Mouse (Mus musculus) liver, embryonic 11.5 days (tissue): ENCODE data around the gene Stat4. TPM values are rescaled to one million over a fixed set of nuclear protein-coding genes. Genes with fewer than 3 reads are reported as not detected.

Experiments used
- ATAC-seq: fragments of 200-750 bp; cut with Nextera tagmentation; replicated peaks from 2 replicates; pipeline ENCODE4 v1.8.0; 2017; ENCODE audit warnings: moderate number of reproducible peaks, mild to moderate bottlenecking, moderate TSS enrichment, moderate library complexity; ENCODE audit not compliant: low FRiP score
- DNase-seq: peaks from one replicate; pipeline ENCODE4 v3.0.0-alpha.2; 2017; ENCODE audit warnings: low spot score
- H3K27ac ChIP-seq: fragments of 300-500 bp; sonication (generic); 2 replicates; pipeline ENCODE4 v1.5.1; 2014; ENCODE audit warnings: mild to moderate bottlenecking, low read depth, low read length, control low read depth
- H3K27me3 ChIP-seq: fragments of 300-500 bp; sonication (generic); replicated peaks from 2 replicates; pipeline ENCODE4 v1.6.1; 2014; ENCODE audit warnings: low read length, mixed read lengths; ENCODE audit not compliant: control insufficient read depth, insufficient read depth
- H3K36me3 ChIP-seq: fragments of 300-500 bp; sonication (generic); 2 replicates; pipeline ENCODE4 v1.6.1; 2014; ENCODE audit warnings: mild to moderate bottlenecking, low read length, moderate library complexity, mixed read lengths; ENCODE audit not compliant: control insufficient read depth, insufficient read depth
- H3K4me1 ChIP-seq: fragments of 300-500 bp; sonication (generic); replicated peaks from 2 replicates; pipeline ENCODE4 v1.6.1; 2014; ENCODE audit warnings: low read length, mixed read lengths; ENCODE audit not compliant: control insufficient read depth, insufficient read depth
- H3K4me2 ChIP-seq: fragments of 300-500 bp; sonication (generic); 2 replicates; pipeline ENCODE4 v1.6.1; 2014; ENCODE audit warnings: mild to moderate bottlenecking, control low read depth, moderate library complexity
- H3K4me3 ChIP-seq: fragments of 300-500 bp; sonication (generic); 2 replicates; pipeline ENCODE4 v1.5.1; 2014; ENCODE audit warnings: low read depth, low read length, control low read depth
- H3K9ac ChIP-seq: fragments of 300-500 bp; sonication (generic); 2 replicates; pipeline ENCODE4 v1.6.1; 2014; ENCODE audit warnings: low read depth, low read length, control low read depth
- H3K9me3 ChIP-seq: fragments of 300-500 bp; sonication (generic); 2 replicates; pipeline ENCODE4 v1.6.1; 2016; ENCODE audit warnings: low read length, inconsistent platforms, mixed read lengths; ENCODE audit not compliant: control insufficient read depth
- WGBS: fragments of 180-500 bp; shearing (Covaris S2); extraction: QIAGEN DNeasy Blood & Tissue Kit; methylation state at CpG from one replicate; pipeline ENCODE4 v1.1.7; 2014; 5-methylcytosine and 5-hydroxymethylcytosine counted together
- polyA plus RNA-seq: library from polyadenylated mRNA; unstranded; fragments of >200 nt; fragmentation: Nextera tagmentation; extraction: Ambion mirVana; gene quantifications from 2 replicates; pipeline ENCODE4 v1.2.1, GENCODE M21; 2014

Gene Stat4
- polyA plus RNA-seq, 1 experiment from 2014 or later = 2.6 TPM

- Histone ChIP-seq H3K4me2 (no peak overlapping the region), H3K9ac (no peak overlapping the region), H3K4me1 (peaks cover 21% of the 10 kb centered on the region), H3K27ac (no peak overlapping the region), H3K9me3 (no peaks in the 10 kb centered on the region), H3K36me3 (no peaks in the 10 kb centered on the region; the same call in 1 of the 2 replicates), H3K27me3 (no peaks in the 10 kb centered on the region), H3K4me3 (no peak overlapping the region)
- no peak for ATAC-seq
- 80% methylated on average over 2 of the region's 2 CpGs for WGBS
- no peak for DNase-seq
Observed at GRCm38 (mm10) chr1:52147431-52147830, 160.5 kb downstream of the Stat4 start.

GRCm38 (mm10) chr1:52148178-52148577 is 161.2 kb downstream of the Stat4 start:
- no peak for ATAC-seq
- WGBS = 69% methylated on average over 7 of the region's 7 CpGs
- H3K4me2 ChIP-seq = no peak overlapping the region
- H3K4me3 ChIP-seq = no peak overlapping the region
- no peaks in the 10 kb centered on the region for H3K9me3 ChIP-seq
- no peak overlapping the region for H3K27ac ChIP-seq
- no peaks in the 10 kb centered on the region for H3K27me3 ChIP-seq
- no peak overlapping the region for H3K9ac ChIP-seq
- no peak for DNase-seq
- H3K36me3 ChIP-seq = no peaks in the 10 kb centered on the region; the same call in 1 of the 2 replicates
- H3K4me1 ChIP-seq = peaks cover 21% of the 10 kb centered on the region

GRCm38 (mm10) chr1:52148696-52149095 is 161.7 kb downstream of the Stat4 start:
- ATAC-seq (no peak), DNase-seq (no peak)
- 79% methylated on average over 7 of the region's 7 CpGs for WGBS
- Histone ChIP-seq H3K27ac (no peak overlapping the region), H3K9me3 (no peaks in the 10 kb centered on the region), H3K27me3 (no peaks in the 10 kb centered on the region), H3K36me3 (no peaks in the 10 kb centered on the region; the same call in 1 of the 2 replicates), H3K4me3 (no peak overlapping the region), H3K9ac (no peak overlapping the region), H3K4me1 (peaks cover 21% of the 10 kb centered on the region), H3K4me2 (no peak overlapping the region)

- peaks cover 21% of the 10 kb centered on the region for H3K4me1 ChIP-seq
- 37% methylated on average over 9 of the region's 9 CpGs for WGBS
- no peak overlapping the region for H3K4me3 ChIP-seq
- H3K27ac ChIP-seq = peak overlapping the region; percentile 52; the same call in 1 of the 2 replicates
- DNase-seq (peak; percentile 59), ATAC-seq (peak; percentile 84)
- no peaks in the 10 kb centered on the region for H3K27me3 ChIP-seq
- peak overlapping the region; percentile 50 for H3K4me2 ChIP-seq
- no peak overlapping the region for H3K9ac ChIP-seq
- no peaks in the 10 kb centered on the region for H3K36me3 ChIP-seq
- H3K9me3 ChIP-seq = no peaks in the 10 kb centered on the region
Observed at GRCm38 (mm10) chr1:52149934-52150346, 163.0 kb downstream of the Stat4 start.

GRCm38 (mm10) chr1:52150676-52151075 is 163.7 kb downstream of the Stat4 start:
- peak; percentile 85 for ATAC-seq
- H3K27ac ChIP-seq = peak overlapping the region; percentile 52; the same call in 1 of the 2 replicates
- H3K4me1 ChIP-seq = peaks cover 21% of the 10 kb centered on the region
- no peak overlapping the region for H3K9ac ChIP-seq
- no peaks in the 10 kb centered on the region for H3K27me3 ChIP-seq
- H3K4me3 ChIP-seq = no peak overlapping the region
- WGBS = 22% methylated on average over 11 of the region's 11 CpGs
- DNase-seq = no peak
- H3K9me3 ChIP-seq = no peaks in the 10 kb centered on the region
- H3K4me2 ChIP-seq = peak overlapping the region; percentile 50
- H3K36me3 ChIP-seq = no peaks in the 10 kb centered on the region

GRCm38 (mm10) chr1:52151166-52151565 is 164.2 kb downstream of the Stat4 start:
- 94% methylated on average over 5 of the region's 5 CpGs for WGBS
- Histone ChIP-seq H3K27me3 (no peaks in the 10 kb centered on the region), H3K4me2 (peak overlapping the region; percentile 50), H3K4me1 (peaks cover 21% of the 10 kb centered on the region), H3K36me3 (no peaks in the 10 kb centered on the region), H3K4me3 (no peak overlapping the region), H3K27ac (peak overlapping the region; percentile 19; the same call in 1 of the 2 replicates), H3K9ac (no peak overlapping the region), H3K9me3 (no peaks in the 10 kb centered on the region)
- DNase-seq (no peak), ATAC-seq (no peak)

GRCm38 (mm10) chr1:52152369-52152768 is 165.4 kb downstream of the Stat4 start:
- no peak for ATAC-seq
- DNase-seq = no peak
- WGBS = 79% methylated on average over 13 of the region's 13 CpGs
- H3K9ac ChIP-seq = no peak overlapping the region
- H3K4me1 ChIP-seq = peaks cover 21% of the 10 kb centered on the region
- H3K4me2 ChIP-seq = no peak overlapping the region
- no peaks in the 10 kb centered on the region for H3K27me3 ChIP-seq
- no peaks in the 10 kb centered on the region for H3K9me3 ChIP-seq
- H3K36me3 ChIP-seq = no peaks in the 10 kb centered on the region
- no peak overlapping the region for H3K4me3 ChIP-seq
- no peak overlapping the region for H3K27ac ChIP-seq

GRCm38 (mm10) chr1:52152936-52153335 is 166.0 kb downstream of the Stat4 start:
- no peaks in the 10 kb centered on the region for H3K27me3 ChIP-seq

GRCm38 (mm10) chr1:52154890-52155289 is 167.9 kb downstream of the Stat4 start:
- 92% methylated on average over 8 of the region's 8 CpGs for WGBS
- 0 out of 2 replicates have a peak, but pooled peaks cover 2% of the 10 kb centered on the region for H3K36me3 ChIP-seq

More at GRCm38 (mm10) chr1:52152936-52153335, 166.0 kb downstream of the Stat4 start:
- H3K36me3 ChIP-seq = 0 out of 2 replicates have a peak, but pooled peaks cover 2% of the 10 kb centered on the region
- H3K4me3 ChIP-seq = no peak overlapping the region
- DNase-seq (no peak), ATAC-seq (no peak)
- no peak overlapping the region for H3K4me2 ChIP-seq
- H3K9me3 ChIP-seq = no peaks in the 10 kb centered on the region
- H3K27ac ChIP-seq = no peak overlapping the region
- WGBS = 56% methylated on average over 3 of the region's 3 CpGs
- peaks cover 21% of the 10 kb centered on the region for H3K4me1 ChIP-seq
- H3K9ac ChIP-seq = no peak overlapping the region

More at GRCm38 (mm10) chr1:52154890-52155289, 167.9 kb downstream of the Stat4 start:
- DNase-seq = no peak
- no peak overlapping the region for H3K9ac ChIP-seq
- no peak overlapping the region for H3K4me3 ChIP-seq
- no peaks in the 10 kb centered on the region for H3K9me3 ChIP-seq
- ATAC-seq = no peak
- H3K4me2 ChIP-seq = no peak overlapping the region
- no peak overlapping the region for H3K27ac ChIP-seq
- H3K27me3 ChIP-seq = no peaks in the 10 kb centered on the region
- H3K4me1 ChIP-seq = peaks cover 13% of the 10 kb centered on the region
